Mouse (Mus musculus): ENCODE measurements at regions not wholly inside any gene's neighbourhood (a gene's known extent, or its start where the extent isn't known, plus 50 kb on each side); places are given as distances from the start of the nearest gene placed in this dataset.

DNA sequence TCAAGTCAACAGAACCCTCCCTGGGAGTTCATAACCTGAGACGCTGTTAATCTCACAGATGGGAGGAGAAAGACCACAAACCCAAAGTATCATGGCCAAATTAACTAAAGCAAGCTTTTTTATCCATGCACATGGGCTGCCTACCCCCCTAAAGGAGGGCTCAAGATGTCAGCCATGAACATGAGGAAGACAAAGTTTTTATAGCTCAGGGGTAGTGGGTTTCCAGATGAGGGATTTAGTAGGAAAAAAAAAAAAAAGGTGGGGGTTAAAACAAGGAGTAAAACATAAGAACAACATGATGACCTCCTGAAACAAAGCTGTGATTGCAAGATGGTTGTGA lies 314.8 kb upstream of the Jmjd1c start:
- no peak for ATAC-seq (replicated peaks; ENCODE audit: poor library complexity)

DNA sequence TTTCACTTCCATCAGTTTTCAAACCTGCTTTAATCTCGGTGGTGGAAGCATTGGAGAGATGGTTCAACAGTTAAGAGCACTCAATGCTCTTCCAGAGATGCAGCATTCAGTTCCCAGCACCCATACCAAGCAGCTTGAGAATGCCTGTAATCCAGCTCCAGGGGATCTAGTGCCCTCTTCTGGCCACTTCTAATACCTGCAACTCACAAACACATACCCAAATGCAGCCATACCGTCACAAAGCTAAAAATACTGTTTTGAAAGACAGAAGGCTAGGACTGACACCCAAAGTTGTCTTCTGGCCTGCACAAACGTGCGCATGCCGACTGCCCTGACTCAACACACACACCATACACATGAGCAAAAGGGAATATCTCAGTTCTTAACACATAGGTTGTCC lies 313.9 kb upstream of the Jmjd1c start:
- ATAC-seq (replicated peaks; ENCODE audit: poor library complexity) = no peak

DNA sequence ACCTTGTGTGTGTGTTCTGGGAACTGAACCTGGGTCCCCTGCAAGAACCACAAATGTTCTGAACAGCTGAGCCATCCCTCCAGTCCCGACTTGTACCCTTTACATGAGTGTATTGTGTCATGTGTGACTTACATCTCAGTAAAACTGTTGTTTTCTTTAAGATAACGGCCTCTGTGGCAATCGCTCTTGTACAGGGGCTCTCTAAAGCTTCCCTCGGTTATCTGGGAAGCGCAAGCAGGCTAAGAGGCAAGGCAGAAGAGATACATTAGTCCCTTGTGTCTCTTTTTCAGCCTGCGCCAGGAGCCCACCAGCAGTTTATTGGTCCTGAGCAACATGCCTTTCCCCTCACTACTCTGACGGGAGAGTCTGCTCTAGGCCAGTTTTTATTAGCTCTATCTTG lies 308.1 kb upstream of the Jmjd1c start:
- no peak for ATAC-seq (replicated peaks; ENCODE audit: poor library complexity)

DNA sequence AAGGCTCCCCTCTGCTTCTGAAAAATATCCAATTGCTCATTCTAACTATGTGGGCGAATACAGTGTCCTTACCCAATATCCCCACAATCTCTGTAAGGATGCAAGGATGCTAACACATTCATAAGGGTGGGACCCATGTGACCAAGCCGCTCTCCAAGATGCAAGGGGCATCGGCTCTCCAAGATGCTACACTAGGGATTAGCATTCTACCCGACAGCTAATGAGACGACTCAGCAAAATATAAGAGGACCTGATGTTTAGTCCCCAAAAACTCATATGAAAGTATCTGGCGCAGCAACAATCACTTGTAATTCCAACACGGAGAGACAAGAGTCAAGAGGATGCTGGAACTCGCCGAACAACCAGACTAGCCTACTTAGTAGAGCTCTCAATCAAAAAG lies 299.6 kb upstream of the Jmjd1c start:
- no peak for ATAC-seq (replicated peaks; ENCODE audit: poor library complexity)

DNA sequence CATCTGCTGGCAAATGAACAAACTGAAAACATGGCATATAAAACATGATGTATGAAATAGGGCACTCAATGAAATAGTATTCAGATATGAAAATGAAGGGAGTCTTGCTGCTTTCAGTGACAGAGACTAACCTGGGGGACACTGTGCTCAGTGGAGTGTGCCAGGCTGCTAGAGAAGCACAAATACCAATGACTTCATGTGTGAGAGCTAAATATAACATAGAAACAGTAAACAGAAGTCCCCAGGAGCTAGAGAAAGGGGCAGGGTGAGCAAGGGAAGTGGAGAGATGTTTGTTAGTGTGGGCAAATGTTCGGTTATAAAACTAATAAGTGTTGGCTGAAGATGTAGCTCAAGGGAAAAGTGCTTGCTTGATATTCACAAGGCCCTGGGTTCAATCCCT lies 293.2 kb upstream of the Jmjd1c start:
- no peak for ATAC-seq (replicated peaks; ENCODE audit: poor library complexity)

DNA sequence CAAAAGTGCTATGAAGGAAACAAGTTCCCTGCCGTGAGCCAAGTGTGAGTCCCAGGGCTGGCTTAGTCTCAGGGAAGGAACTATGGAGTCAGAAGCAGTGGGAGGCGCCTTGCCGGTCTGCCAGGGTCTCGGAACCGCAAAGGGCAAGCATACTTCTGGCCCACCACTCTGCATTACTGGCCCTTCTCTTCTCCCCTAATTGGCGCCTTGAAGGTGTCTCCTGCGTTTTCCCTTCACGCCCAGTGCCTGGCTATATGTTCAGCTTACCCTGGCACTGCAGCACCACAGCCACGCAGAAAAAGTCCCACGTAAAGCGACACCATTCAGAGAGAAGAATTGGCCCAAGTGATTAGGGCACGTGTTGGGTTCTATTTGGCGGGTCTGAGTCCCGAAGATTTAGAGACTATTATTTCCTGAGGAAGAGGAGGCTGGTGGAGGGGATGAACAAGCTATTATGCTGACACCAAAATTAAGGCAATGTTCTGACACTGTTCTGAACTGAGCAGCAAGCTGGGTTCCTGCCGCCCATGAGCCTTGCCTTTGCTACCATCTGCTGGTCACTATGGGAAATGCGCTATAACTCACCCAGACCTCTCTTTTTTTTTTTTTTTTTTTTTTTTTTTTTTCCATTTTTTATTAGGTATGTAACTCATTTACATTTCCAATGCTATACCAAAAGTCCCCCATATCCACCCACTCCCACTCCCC lies 288.5 kb upstream of the Jmjd1c start:
- ATAC-seq (replicated peaks; ENCODE audit: poor library complexity) = peak; percentile 95

DNA sequence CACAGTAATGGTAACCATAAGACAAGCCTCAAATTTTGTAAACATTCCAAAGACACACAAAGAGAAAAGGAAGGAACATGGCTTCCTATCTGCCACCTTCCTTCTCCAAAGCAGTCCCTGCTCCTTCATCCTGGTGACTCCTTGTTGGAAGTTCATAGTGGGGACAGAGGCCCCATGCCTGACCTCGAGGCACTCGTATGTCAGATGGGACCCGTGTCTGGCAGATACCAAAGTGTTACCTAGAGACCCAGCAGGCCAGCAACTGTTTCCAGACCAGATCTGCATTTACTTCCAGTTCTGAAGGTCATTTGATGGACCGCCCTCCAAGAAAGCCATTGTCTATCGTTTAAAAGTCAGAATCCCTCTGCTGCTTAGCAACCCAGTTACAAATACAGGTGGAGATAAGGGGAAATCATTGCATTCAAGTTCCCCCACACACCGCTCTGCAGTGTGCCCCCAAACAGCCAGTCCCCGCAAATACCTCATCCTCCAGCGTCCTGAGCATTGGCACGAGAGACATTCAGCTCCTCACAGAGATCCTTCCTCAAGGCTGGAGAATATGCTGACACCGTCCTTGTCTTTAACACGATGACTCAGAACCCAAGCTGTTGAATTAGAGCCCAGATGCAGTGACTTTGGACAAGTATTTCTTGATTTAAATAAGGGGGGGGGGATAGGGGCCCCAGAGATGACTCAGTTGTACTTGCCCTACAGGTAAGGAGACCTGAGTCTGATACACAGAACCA lies 283.2 kb upstream of the Jmjd1c start:
- ATAC-seq (replicated peaks; ENCODE audit: poor library complexity) = no peak

DNA sequence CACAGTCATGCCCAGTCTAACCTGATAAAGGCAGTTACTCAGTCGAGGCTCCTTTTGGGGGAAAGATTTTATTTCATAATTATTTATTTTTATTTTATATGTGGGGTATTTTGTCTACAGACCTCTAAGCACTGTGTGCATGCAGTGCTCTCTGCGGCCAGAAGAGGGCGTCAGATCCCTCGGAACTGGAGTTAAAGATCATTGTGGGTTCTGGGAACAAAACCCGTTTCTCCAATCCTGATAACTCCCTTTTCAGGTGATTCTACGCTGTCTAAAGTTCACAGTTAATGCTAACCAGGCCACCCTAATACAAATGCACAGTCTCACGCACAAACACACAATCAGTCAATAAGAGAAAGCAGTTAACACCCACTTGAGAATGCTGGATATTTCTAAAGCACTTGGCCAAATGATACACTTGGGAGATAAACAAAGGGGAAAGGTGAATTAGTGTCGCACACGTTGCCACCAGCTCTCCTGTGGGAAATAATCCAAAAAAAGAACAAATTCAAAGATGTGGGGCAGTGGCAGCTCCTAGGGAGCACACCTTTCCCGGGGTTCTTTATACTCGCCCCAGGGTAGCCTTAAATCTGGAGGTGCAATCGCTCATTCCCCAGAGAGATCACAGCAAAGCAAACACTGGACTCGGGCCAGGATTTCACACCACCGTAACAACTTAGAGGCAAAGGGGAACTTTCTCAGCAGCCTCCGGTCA lies 281.9 kb upstream of the Jmjd1c start:
- peak; percentile 7; the same call in 1 of the 2 replicates for ATAC-seq (replicated peaks; ENCODE audit: poor library complexity)

DNA sequence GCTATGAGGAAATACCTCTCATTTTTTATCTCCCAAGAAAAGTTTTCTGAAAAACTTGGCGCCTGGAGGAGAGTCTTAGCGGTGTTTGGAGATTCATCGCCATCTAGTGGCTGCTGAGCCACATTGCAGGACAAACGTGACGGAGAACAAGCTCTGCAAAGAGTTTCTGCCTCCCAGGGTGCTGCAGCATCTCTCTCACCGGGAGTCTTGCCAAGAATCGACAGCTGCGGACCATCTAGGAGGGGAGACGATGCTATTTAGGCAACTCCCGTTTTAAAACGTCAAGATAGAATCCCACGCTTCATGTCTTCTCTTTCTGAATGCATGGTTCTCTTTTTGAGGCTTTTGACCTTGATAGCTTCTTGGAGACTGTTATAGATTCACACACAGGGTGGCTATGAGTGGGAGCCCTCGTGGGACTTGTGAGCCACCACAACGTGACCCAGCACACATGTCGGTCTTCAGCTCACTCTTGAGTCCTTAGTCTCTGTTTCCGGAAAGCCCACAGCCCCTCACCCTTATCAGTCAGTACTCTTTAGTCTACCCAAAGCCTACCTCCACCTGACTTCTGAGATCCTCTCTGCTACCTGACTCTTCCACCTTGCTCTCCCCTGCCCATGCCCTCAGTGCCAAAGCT lies 281.2 kb upstream of the Jmjd1c start:
- peak; percentile 94 for ATAC-seq (replicated peaks; ENCODE audit: poor library complexity)

DNA sequence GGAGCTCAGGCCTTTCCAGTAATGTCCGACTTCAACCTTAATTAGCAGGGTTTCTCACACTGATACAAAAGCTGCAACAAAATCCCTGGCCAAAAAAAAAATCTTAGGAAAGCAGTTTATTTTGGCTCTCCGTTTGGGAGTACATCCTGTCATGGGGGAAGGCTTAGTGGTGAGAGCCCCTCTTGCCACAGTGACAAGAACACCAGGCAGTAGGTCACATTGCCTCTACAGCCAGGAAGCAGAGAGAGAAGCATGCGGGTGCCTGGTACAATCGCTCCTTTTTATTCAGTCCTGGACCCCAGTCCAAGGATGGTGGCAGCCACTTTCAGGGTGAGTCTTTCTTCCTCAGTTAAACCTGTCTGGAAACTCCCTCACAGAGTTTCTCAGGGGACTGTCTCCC lies 280.0 kb upstream of the Jmjd1c start:
- ATAC-seq (replicated peaks; ENCODE audit: poor library complexity) = no peak

DNA sequence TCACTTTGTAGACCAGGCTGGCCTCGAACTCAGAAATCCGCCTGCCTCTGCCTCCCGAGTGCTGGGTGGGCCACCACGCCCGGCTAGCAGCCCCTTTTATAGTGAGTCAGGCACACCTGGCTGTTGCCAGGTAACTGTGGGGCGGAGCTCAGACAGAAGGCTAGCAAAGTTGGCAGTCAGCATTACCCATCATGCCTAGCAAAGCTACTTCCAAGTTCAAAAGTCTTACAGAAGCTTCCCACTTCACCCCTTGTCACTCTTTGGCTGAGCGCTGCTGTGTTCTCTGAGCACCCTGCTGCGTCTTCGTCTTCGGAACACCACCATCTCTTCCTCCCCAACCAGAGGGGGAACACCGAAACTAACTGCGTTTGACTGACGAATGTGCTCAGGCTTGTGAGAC lies 279.1 kb upstream of the Jmjd1c start:
- ATAC-seq (replicated peaks; ENCODE audit: poor library complexity) = no peak

DNA sequence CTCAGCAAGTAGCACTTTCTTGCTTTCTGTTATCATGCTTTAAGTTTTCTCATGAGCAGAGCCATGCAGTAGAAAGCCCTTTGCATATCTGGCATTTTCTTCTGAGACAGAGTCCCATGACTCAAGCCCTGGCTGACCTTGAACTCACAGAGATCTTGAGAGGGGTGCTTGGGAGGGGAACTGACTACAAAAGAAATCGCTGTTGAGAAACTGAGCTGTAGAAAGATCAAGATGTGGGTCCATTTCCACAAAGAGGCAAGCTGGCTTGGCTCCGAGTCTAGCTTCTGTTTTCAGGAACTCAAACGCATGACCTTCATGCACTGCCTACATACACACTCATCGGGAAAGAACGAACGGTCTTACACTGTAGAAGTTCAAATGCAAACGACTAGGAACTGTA lies 278.0 kb upstream of the Jmjd1c start:
- no peak for ATAC-seq (replicated peaks; ENCODE audit: poor library complexity)

DNA sequence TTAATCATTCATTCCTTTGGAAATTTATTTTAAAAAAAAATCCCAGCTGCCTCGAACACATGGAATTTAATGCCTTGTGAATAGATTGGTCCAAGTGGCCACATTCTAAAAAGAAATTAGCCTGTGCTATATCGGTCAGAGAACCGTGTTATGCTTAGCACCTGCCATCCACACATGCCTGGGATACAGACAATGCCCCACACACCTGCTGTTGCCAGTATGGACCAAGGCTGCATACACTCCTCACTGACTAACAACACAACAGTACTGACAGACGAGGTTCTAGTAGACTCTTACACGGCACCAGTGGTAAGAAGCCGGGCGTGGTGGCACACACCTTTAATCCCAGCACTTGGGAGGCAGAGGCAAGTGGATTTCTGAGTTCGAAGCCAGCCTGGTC lies 276.4 kb upstream of the Jmjd1c start:
- no peak for ATAC-seq (replicated peaks; ENCODE audit: poor library complexity)

DNA sequence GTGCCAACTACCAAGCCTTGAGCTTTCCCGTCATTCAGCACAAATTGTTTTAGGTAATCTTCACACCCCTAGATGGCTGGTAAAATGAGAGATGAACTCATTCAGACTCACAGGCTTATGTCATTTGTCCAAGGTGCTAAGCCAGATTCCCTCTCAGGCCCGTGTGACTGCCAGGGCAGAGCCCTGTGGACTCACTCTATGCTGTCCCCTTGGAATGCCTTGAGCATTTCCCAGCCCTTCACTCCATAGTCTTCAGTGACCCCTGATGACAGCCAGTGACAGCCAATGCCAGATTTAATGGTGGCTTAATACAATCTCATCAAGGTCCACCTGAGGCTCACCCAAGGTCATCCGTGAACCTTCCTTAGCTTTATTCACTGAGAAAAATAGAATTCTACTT lies 270.2 kb upstream of the Jmjd1c start:
- no peak for ATAC-seq (replicated peaks; ENCODE audit: poor library complexity)

DNA sequence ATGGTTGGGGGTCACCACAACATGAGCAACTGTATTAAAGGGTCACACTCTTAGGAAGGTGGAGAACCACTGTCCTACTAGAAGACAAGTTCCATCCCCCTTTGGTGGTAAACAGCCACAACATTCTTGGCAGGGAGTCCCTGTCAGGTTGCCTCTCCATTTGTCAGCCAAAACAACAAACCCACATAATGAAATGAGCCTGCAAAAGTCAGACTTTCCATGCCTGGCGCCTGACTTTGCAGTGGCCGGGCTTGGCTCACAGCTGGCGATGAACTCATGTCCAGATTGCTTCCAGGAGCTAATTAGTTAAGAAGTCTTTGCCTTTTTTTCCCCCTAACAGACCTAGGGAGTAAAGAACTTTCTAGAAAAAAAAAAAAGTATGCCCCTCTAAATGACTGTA lies 269.6 kb upstream of the Jmjd1c start:
- no peak for ATAC-seq (replicated peaks; ENCODE audit: poor library complexity)

DNA sequence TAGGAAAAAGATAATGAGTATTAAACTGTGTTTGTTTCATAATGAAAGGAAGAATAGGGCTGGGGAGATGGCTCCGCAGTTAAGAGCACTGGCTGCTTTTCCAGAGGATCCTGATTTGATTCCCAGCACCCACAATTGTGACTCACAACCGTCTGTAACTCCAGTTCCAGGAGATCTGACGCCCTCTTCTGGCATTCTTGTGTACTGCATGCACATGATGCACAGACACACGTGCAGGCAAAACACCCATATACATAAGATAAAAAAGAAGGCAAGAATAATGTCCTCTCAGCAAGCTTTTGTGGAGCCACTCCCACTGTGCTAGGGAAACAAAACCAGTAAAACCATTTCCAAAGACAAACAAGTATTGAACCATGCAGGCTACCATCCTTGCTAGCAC lies 261.0 kb upstream of the Jmjd1c start:
- ATAC-seq (replicated peaks; ENCODE audit: poor library complexity) = no peak

DNA sequence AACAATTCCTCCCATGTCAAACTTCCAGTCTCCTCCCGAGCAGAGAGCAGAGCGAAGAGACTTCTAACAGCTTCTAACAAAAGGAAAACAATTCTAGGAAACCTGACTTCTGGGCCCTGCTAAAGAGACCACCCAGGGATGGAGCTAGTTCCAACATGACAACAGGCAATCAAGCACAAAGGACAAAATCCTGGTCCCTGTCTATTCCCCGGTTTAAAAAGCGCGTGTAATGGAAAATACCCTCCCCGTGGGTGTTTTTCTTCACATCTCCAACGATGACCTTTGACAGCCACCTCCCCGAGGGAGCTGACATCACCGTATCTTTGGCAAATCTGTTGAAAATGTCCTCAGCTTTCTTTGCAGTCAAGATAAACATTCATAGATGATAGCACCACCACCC lies 256.9 kb upstream of the Jmjd1c start:
- ATAC-seq (replicated peaks; ENCODE audit: poor library complexity) = no peak

DNA sequence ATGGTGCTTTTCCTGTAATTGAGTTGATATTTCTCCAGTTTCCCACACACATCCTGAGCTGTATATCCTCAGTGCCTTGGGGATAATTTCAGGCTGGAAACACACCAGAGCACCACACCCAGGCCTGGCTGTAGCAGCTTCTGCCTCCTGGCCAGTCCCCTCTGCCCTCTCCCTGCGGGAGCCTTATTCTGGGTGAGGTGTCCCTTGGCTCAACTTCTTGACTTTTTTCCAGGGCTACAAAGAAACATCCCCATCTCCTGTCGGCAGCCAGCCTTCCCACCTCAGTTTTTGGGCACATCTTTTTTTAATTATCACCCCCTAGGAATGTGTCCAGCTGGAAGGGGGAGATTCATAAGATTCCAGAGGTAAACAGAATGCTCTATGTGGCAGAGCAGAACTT lies 252.7 kb upstream of the Jmjd1c start:
- ATAC-seq (replicated peaks; ENCODE audit: poor library complexity) = no peak

DNA sequence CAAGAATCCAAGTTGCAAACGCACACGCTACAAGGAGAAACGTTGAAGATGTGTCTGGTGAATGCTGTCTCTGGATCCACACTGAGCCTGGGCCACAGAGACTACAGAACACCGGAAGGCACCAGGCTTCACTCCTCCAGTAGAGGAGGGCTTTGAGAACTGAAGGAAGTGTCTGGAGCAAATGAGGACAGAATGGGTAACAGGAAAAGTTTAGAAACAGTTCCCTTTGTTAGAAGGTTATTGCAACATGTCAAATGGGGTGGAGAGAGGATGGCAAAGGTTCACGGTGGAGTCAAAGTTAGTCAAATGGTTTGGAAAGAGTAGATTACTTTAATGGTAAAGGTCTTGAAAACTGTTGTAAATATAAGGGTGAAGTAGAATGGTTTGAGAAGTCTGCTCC lies 247.1 kb upstream of the Jmjd1c start:
- ATAC-seq (replicated peaks; ENCODE audit: poor library complexity) = peak; percentile 70

DNA sequence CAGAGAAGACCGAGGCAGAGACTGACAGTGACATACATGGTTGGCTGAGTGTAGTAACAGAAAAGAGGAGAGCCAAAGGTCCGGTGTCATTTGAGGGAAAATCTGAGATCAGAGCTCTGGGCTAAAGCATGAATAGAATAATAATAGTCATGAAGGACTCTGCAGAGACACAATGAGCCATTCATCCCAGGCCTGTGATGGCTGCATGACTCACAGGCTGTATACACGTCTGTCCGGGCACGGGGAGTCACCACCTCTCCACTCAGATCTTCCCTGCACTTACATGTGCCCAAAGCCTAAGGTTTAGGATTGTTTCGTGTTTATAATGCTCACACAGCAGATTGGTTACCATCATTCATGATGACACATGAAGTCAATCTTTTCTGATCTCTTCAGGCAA lies 246.2 kb upstream of the Jmjd1c start:
- no peak for ATAC-seq (replicated peaks; ENCODE audit: poor library complexity)

DNA sequence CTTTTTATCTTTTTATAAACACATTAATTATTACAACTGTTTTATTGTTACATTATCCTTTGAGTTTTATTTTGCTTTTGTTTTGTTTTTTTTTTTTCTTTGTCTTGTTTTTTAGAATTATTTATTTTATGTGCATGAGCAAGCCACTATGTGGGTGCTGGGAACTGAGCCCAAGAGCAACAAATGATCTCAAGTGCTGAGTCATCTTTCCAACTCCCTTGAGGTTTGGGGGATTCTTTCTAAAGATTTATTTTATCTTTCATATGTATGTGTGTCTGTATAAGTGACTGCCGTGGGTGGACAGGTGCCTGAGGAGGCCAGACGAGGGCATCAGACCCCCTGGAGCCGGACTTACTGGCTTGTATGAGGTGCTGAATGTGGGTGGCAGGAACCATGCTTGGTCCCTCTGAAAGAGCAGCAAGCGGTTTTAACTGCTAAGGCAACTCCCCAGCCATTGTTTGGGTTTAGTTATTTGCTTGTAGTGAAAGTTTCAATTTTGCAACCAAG lies 244.9 kb upstream of the Jmjd1c start:
- no peak for ATAC-seq (replicated peaks; ENCODE audit: poor library complexity)

DNA sequence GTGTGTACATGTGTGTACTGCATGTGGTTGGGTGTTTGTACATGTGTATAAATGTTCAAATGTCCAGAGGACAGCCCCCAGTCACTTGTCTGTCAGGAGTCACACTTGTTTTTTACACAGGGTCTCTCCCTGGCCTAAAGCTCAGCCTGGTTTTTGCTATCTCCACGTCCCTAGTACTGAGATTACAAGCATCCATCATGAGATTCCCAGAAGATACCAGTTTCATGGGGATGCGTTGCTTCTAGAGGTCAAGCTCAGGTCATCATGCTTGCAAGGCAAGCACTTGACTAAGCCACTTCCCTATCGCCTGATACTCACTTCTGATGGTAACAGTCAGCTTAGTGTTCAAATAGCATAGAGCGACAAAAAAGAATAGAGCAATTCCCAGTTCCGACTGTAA lies 244.1 kb upstream of the Jmjd1c start:
- ATAC-seq (replicated peaks; ENCODE audit: poor library complexity) = no peak
